Mouse (Mus musculus): Measurements from ENCODE around the gene Pccb.

DNA sequence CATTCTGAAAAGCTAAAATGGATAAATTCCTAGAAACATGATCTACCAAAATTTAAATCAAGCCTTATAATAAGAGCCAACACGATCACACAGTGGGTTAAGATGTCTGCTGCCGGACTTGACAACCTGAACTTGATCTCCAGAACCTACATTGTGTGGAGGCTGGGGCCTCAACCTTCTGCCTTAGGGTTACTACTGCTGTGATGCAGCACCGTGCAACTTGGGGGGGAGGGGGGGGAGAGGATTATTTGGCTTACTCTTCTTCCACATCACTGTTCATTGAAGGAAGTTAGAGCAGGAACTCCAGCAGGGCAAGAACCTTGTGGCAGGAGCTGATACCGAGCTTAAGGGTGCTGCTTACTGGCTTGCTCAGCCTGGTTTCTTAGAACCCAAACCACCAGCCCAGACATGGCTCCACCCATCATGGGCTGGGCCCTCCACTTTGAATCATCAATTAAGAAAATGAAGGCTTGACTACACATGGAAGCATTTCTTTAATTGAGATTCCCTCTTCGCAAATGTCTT is 71.7 kb downstream of the Pccb start:
- no peak for TF ChIP-seq CTCF (IDR thresholded peaks at IDR 0.05; ENCODE audit: low read depth, low read length)
- no peak for TF ChIP-seq POLR2A (IDR thresholded peaks at IDR 0.05; ENCODE audit: insufficient read depth, low read length)

Measured in ES-Bruce4 (cell line).